Mouse (Mus musculus) CH12.LX (cell line): ENCODE data around the gene Thsd4. TPM values are rescaled to one million over a fixed set of nuclear protein-coding genes. Genes with fewer than 3 reads are reported as not detected.

Source experiments
- DNase-seq: peaks from one replicate; pipeline ENCODE4 v3.0.0-alpha.2; 2013; ENCODE audit errors: extremely low read depth
- H3K27ac ChIP-seq: 2 replicates; pipeline ENCODE4 v1.5.1; 2012; ENCODE audit warnings: low read depth, mild to moderate bottlenecking, control low read depth, moderate library complexity; ENCODE audit not compliant: insufficient read depth
- H3K27me3 ChIP-seq: replicated peaks from 2 replicates; pipeline ENCODE3; 2012; ENCODE audit warnings: inconsistent platforms
- H3K36me3 ChIP-seq, 2 experiments: replicated peaks in 1 of 2; 2 replicates each; pipeline versions ENCODE3 to v1.6.1; 2012; ENCODE audit warnings: inconsistent platforms in 1 of 2, low read length in 1 of 2, mild to moderate bottlenecking in 1 of 2, mixed read lengths in 1 of 2, moderate library complexity in 1 of 2; ENCODE audit not compliant: control insufficient read depth in 1 of 2, insufficient read depth in 1 of 2
- H3K4me1 ChIP-seq, 2 experiments: 2 replicates each; pipeline ENCODE4 v1.6.1; 2012; ENCODE audit warnings: inconsistent platforms in 1 of 2, moderate library complexity in 1 of 2; ENCODE audit not compliant: insufficient read depth in 2 of 2, control insufficient read depth in 1 of 2
- H3K4me2 ChIP-seq: 2 replicates; pipeline ENCODE4 v1.6.1; 2012; ENCODE audit warnings: low read depth, mild to moderate bottlenecking, control low read depth; ENCODE audit not compliant: poor library complexity, insufficient read depth, severe bottlenecking
- H3K4me3 ChIP-seq, 3 experiments: fragments of 150-350 bp in 1 of 3; sonication (generic) in 1 of 3; replicated peaks in 1 of 3; 2 replicates each; pipeline versions ENCODE3 to v1.5.1; 2011 to 2012; ENCODE audit warnings: low read depth in 2 of 3, low read length in 2 of 3, mild to moderate bottlenecking in 2 of 3, moderate library complexity in 2 of 3, control low read depth in 1 of 3, improper control_type of control experiment in 1 of 3, inconsistent platforms in 1 of 3, mixed read lengths in 1 of 3; ENCODE audit not compliant: poor library complexity in 1 of 3
- H3K79me2 ChIP-seq: replicated peaks from 2 replicates; pipeline ENCODE4 v1.6.1; 2012; ENCODE audit warnings: mild to moderate bottlenecking, moderate library complexity; ENCODE audit not compliant: control insufficient read depth, poor library complexity, insufficient read depth, severe bottlenecking; ENCODE audit errors: extremely low read depth
- H3K9ac ChIP-seq: 2 replicates; pipeline ENCODE4 v1.6.1; 2012; ENCODE audit warnings: low read depth, mild to moderate bottlenecking, control low read depth, moderate library complexity; ENCODE audit not compliant: insufficient read depth
- H3K9me3 ChIP-seq: replicated peaks from 2 replicates; pipeline ENCODE3; 2012; ENCODE audit warnings: low read length, inconsistent platforms, mixed read lengths
- BHLHE40 ChIP-seq: IDR thresholded peaks from 2 replicates; pipeline ENCODE4 v1.6.1; 2011; ENCODE audit warnings: mild to moderate bottlenecking, low read depth, low read length, improper control_type of control experiment
- CHD1 ChIP-seq: IDR thresholded peaks from 2 replicates; pipeline ENCODE4 v1.6.1; 2012; ENCODE audit warnings: low read depth, low read length, improper control_type of control experiment, inconsistent platforms
- CHD2 ChIP-seq: IDR thresholded peaks from 2 replicates; pipeline ENCODE4 v1.6.1; 2011; ENCODE audit warnings: low read length, improper control_type of control experiment
- CTCF ChIP-seq, 2 experiments: IDR thresholded peaks in 1 of 2; conservative IDR thresholded peaks in 1 of 2; 2 replicates each; pipeline ENCODE4 v1.5.1; 2011 to 2012; ENCODE audit warnings: low read depth in 2 of 2, low read length in 2 of 2, improper control_type of control experiment in 1 of 2, inconsistent platforms in 1 of 2, mild to moderate bottlenecking in 1 of 2, moderate library complexity in 1 of 2
- E2F4 ChIP-seq: IDR thresholded peaks from 2 replicates; pipeline ENCODE4 v1.6.1; 2011; ENCODE audit warnings: low read depth, low read length, improper control_type of control experiment; ENCODE audit not compliant: insufficient replicate concordance
- ELF1 ChIP-seq: IDR thresholded peaks from 2 replicates; pipeline ENCODE4 v1.6.1; 2014; ENCODE audit warnings: low read depth, mild to moderate bottlenecking, inconsistent platforms, low read length, improper control_type of control experiment
- EP300 ChIP-seq: IDR thresholded peaks from 2 replicates; pipeline ENCODE4 v1.6.1; 2011; ENCODE audit warnings: low read length, improper control_type of control experiment
- ETS1 ChIP-seq: conservative IDR thresholded peaks from 2 replicates; pipeline ENCODE4 v1.6.1; 2012; ENCODE audit warnings: low read depth, mild to moderate bottlenecking, inconsistent platforms, low read length, improper control_type of control experiment, moderate library complexity
- HCFC1 ChIP-seq: IDR thresholded peaks from 2 replicates; pipeline ENCODE4 v1.6.1; 2012; ENCODE audit warnings: low read depth, mild to moderate bottlenecking, inconsistent platforms, low read length, improper control_type of control experiment
- KAT2A ChIP-seq: IDR thresholded peaks from 2 replicates; pipeline ENCODE4 v1.6.1; 2012; ENCODE audit warnings: low read length, improper control_type of control experiment, inconsistent platforms; ENCODE audit not compliant: insufficient replicate concordance
- MAX ChIP-seq: IDR thresholded peaks from 2 replicates; pipeline ENCODE4 v1.6.1; 2011; ENCODE audit warnings: low read length, improper control_type of control experiment
- MEF2A ChIP-seq: IDR thresholded peaks from 2 replicates; pipeline ENCODE4 v1.6.1; 2014; ENCODE audit warnings: low read depth, mild to moderate bottlenecking, inconsistent platforms, low read length, improper control_type of control experiment, borderline replicate concordance
- MYC ChIP-seq: IDR thresholded peaks from 2 replicates; pipeline ENCODE4 v1.6.1; 2011; ENCODE audit warnings: low read depth, mild to moderate bottlenecking, improper control_type of control experiment, low read length
- NRF1 ChIP-seq: IDR thresholded peaks from 2 replicates; pipeline ENCODE4 v1.6.1; 2014; ENCODE audit warnings: low read depth, mild to moderate bottlenecking, inconsistent platforms, low read length, improper control_type of control experiment, moderate library complexity
- POLR2A ChIP-seq: IDR thresholded peaks from 2 replicates; pipeline ENCODE4 v1.6.1; 2011; ENCODE audit warnings: low read depth, mild to moderate bottlenecking, improper control_type of control experiment, low read length
- RAD21 ChIP-seq: IDR thresholded peaks from 2 replicates; pipeline ENCODE4 v1.6.1; 2011; ENCODE audit warnings: low read depth, mild to moderate bottlenecking, low read length, improper control_type of control experiment, moderate library complexity
- RCOR1 ChIP-seq: conservative IDR thresholded peaks from 2 replicates; pipeline ENCODE4 v1.6.1; 2012; ENCODE audit warnings: low read depth, mild to moderate bottlenecking, inconsistent platforms, low read length, improper control_type of control experiment
- SIN3A ChIP-seq: IDR thresholded peaks from 2 replicates; pipeline ENCODE4 v1.6.1; 2012; ENCODE audit warnings: low read length, improper control_type of control experiment, inconsistent platforms
- USF1 ChIP-seq: IDR thresholded peaks from 2 replicates; pipeline ENCODE4 v1.6.1; 2014; ENCODE audit warnings: low read depth, mild to moderate bottlenecking, inconsistent platforms, low read length, improper control_type of control experiment
- ZC3H11A ChIP-seq: IDR thresholded peaks from 2 replicates; pipeline ENCODE4 v1.6.1; 2012; ENCODE audit warnings: low read depth, mild to moderate bottlenecking, inconsistent platforms, low read length, improper control_type of control experiment
- ZKSCAN1 ChIP-seq: IDR thresholded peaks from 2 replicates; pipeline ENCODE4 v1.6.1; 2012; ENCODE audit warnings: low read depth, inconsistent platforms, low read length, improper control_type of control experiment, borderline replicate concordance
- ZMIZ1 ChIP-seq: IDR thresholded peaks from 2 replicates; pipeline ENCODE4 v1.6.1; 2012; ENCODE audit warnings: low read depth, mild to moderate bottlenecking, inconsistent platforms, low read length, improper control_type of control experiment
- dilution Hi-C: fragments of 300-500 bp; cut with MboI; formaldehyde crosslinking; loops from 2 replicates; pipeline ENCODE4 v1.14.3; 2020; ENCODE audit warnings: low sequenced_read_pairs; ENCODE audit not compliant: extremely low pct_unique_long_range_greater_than_20kb, extremely low pct_ligation_motif_present
- in situ Hi-C: fragments of 300-500 bp; cut with MboI; formaldehyde crosslinking; loops from 3 replicates; pipeline ENCODE4 v1.14.3; 2019; ENCODE audit warnings: low sequenced_read_pairs, low pct_ligation_motif_present, low pct_unique_long_range_greater_than_20kb, mixed read lengths
- polyA plus RNA-seq: library from polyadenylated mRNA; unstranded; fragments of >175 nt; gene quantifications from 2 replicates; pipeline ENCODE4 v1.2.1, GENCODE M21; 2012; ENCODE audit warnings: low read depth; ENCODE audit not compliant: insufficient read length
- total RNA-seq, 2 experiments: library from RNA; depleted of rRNA; stranded (reverse); fragments of 300-350 nt in 1 of 2; fragments of >200 nt in 1 of 2; gene quantifications; 2 replicates each; pipeline ENCODE4 v1.2.3; 2012 to 2014

Gene Thsd4
- total and polyA plus RNA-seq, 3 experiments = not detected

DNA sequence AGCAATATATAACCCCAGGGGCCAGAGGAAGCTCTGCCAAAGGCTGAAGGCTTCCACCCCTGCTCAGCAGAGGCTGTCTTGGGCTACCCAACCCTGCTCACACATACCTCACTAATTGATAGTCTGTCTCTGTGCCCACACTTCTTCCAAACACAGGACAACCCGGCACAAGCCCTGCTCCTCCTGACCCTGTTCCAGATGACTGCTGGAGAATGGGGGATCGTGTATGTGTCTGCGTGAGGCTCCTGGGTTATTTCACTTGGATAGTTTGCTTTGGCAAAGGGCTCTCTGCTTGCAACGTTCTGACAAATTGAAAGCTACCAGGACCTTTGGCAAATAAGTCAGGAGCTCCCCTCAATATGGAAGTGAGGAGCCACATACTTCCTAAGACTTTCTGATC lies 33.0 kb downstream of the Thsd4 start:
- in situ Hi-C loops (no loop called here), dilution Hi-C loops (no loop called here)
- Histone ChIP-seq H3K4me3 (no peak overlapping the region), H3K27ac (no peak overlapping the region), H3K79me2 (no peaks in the 10 kb centered on the region), H3K9me3 (no peaks in the 10 kb centered on the region), H3K4me2 (no peak overlapping the region), H3K4me1 (peaks cover 5 to 22% of the 10 kb centered on the region in 2 experiments), H3K9ac (no peak overlapping the region), H3K36me3 (no peaks in the 10 kb centered on the region), H3K27me3 (peaks cover 1% of the 10 kb centered on the region)
- no peak for DNase-seq
- no peak for TF ChIP-seq MAX
- no peak for TF ChIP-seq CHD1
- no peak for TF ChIP-seq BHLHE40
- no peak for TF ChIP-seq POLR2A
- no peak for TF ChIP-seq CTCF (conservative IDR thresholded peaks at IDR 0.05 in 1 of 2, IDR thresholded peaks at IDR 0.05 in 1 of 2; ENCODE audit: low read depth in 2 of 2, low read length in 2 of 2)
- TF ChIP-seq RCOR1 = no peak
- TF ChIP-seq MEF2A = no peak
- TF ChIP-seq SIN3A = no peak
- no peak for TF ChIP-seq E2F4
- no peak for TF ChIP-seq KAT2A
- TF ChIP-seq ETS1 = no peak
- no peak for TF ChIP-seq USF1
- no peak for TF ChIP-seq ZKSCAN1
- no peak for TF ChIP-seq CHD2
- TF ChIP-seq EP300 = no peak
- TF ChIP-seq RAD21 = no peak
- TF ChIP-seq HCFC1 = no peak
- TF ChIP-seq ELF1 = no peak

- Histone ChIP-seq H3K27ac (no peak overlapping the region), H3K9ac (no peak overlapping the region), H3K27me3 (peaks cover 1% of the 10 kb centered on the region), H3K36me3 (no peaks in the 10 kb centered on the region), H3K9me3 (no peaks in the 10 kb centered on the region), H3K4me1 (peaks cover 8 to 26% of the 10 kb centered on the region in 2 experiments), H3K4me3 (no peak overlapping the region), H3K79me2 (no peaks in the 10 kb centered on the region), H3K4me2 (no peak overlapping the region)
- in situ Hi-C loops (no loop called here), dilution Hi-C loops (no loop called here)
- no peak for TF ChIP-seq E2F4
- TF ChIP-seq NRF1 = no peak
- no peak for TF ChIP-seq ZC3H11A
- no peak for TF ChIP-seq MYC
- TF ChIP-seq ZMIZ1 = no peak
- DNase-seq = no peak
These were observed 39.7 kb downstream of the Thsd4 start for GRCm38 (mm10) chr9:60482165-60482564.
